Mouse (Mus musculus) embryo, embryonic 10 days (tissue): Measurements from ENCODE around the gene Tmem258.

Experiments
- DNase-seq: peaks from one replicate; pipeline ENCODE4 v3.0.0-alpha.2; 2015; ENCODE audit warnings: low spot score

Tmem258 gene

DNA sequence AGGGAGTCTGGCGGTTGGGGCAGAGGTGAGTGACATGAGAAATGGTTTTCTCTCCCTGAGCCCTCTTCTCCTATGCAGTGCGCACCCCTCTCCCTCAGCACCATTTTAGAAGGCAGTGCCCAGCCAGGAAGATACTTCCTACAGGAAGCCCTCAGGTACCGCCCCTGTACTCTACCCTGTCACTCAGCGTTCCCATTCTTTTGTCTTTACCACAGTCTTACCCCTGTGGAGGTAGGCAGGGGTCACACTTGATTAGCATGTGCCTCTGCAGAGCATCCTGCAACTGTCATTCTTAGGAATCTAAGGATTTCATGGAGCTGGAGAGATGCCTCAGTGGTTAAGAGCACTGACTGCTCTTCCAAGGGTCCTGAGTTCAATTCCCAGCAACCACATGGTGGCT, 19.7 kb downstream of the Tmem258 start:
- DNase-seq: no peak

DNA sequence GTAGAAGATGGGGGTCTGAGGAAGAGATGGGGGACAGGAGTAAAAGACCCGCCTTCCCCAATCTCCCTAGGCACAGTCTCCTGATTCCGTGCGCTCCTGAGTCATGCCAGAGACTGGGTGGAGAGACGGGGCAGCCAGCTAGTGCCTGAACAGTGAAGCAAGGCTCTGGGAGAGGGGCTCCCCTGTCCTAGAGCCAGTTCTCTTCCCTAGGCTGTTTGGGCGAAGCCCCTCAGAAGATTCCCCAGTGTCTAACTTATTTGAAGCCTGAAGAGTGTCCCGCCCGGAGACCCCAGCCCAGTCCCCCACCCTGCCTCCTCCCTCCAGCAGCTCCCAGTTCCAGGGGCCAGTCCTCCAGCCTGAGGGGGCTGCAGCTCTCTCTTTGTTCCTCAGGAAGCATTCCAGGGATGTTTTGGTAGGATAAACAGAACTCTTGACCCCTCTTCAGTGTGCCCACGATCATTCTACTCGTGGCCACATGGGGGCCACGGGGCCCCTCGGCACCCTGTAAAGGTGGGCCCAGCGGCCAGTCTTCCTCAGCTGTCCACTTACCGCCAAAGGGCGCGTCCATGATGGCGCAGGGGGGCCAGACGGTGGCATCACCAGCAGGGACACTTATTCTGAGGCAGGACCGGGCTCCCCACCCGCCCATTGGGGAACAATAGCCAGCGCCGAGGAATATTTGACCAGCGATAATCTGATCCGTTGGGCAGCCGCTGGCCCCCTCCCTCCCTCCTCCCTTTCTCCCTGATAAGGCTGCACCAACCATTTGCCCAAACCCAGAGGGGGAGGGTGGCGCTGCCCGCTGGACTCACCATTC, 21.0 kb downstream of the Tmem258 start:
- peak; percentile 58 for DNase-seq

DNA sequence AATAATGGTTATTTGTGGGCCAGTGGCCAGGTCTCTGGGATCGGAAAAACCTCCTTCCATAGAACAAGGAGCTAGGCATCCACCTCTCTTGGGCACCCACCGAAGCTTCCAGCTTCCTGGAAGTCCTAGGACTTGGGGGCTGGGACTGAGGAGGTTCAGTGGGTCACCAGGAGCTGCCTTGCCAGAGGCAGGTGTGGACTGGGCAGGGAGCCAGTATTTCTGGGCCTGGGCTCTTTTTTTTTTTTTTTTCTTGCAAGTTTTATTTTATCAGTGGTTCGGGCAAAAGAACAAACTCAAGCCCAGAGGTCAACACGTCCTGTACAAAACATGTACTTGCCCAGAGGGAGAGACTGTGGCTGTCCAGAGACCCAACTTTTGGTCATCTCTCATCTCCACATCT, 22.0 kb downstream of the Tmem258 start:
- no peak for DNase-seq

DNA sequence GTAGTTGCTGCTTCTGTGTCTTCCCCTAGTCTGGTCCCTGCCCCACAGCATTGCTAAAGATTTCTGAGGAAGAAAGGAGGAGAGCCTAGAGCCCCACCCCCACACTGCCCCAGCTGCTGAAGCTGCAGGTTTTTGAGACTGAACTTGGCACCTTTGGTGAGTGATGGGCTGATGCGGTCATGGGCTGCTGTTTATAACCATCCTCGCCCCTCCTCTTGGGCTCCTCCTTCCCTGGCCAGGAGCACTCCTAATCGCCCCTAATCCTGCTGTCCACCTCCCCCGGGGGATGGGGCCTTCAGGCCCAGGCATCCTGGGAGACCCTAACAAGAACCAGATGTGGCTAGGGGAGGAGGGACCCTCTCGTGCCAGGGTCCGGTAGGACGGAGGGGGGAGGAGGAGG, 27.2 kb downstream of the Tmem258 start:
- DNase-seq: peak; percentile 73

DNA sequence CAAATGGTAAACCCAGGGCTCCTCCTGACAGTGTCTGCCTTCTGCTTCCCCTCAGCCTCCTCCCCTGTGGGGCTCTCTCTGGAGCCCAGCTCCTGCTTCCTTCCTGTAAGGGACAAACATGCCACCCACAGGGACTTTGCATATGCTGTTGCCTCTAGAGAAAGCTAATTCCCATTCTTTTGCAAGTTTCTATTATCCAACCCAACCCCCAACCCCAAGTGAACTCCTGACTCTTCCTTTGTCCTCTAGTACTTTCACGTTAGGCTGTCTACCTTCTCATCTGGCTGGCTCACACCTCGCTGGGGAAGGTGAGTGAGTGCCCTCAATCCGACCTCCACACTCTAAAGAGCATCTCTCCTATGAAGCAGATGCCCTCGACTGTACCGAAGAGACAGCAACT, 28.1 kb downstream of the Tmem258 start:
- DNase-seq: no peak

DNA sequence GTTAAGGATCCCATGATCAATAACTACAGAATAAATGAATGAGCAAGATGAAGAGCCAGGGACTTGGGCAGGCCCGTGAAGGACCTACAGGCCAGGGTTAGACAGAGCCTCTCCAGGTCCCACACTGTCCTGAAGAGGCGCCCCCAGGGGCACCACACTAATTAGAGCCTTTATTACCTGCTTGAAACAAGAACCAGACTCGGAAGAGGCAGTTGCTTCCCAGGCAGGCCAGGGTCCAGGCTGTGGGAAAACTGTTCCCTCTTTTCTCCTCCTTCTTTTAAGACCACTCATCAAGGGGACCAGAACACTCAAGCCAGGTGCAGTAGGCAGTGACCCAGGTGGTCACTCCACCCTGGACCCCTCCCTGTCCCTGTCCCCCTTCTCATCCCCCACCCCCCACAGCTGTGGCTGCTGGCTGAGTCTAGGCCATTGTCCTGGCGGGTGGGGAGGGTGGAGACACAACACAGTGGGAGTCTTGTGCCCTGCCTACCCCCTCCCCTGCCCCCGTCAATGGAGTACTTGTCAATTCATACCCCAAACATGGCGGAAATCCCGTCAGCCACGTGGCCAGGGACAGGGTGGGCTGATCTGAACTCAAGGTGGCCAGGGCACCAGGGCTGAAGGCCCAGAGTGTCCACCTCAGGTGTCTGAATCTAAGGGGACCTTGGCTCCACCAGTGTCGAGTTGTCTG, 28.7 kb downstream of the Tmem258 start:
- DNase-seq: no peak

DNA sequence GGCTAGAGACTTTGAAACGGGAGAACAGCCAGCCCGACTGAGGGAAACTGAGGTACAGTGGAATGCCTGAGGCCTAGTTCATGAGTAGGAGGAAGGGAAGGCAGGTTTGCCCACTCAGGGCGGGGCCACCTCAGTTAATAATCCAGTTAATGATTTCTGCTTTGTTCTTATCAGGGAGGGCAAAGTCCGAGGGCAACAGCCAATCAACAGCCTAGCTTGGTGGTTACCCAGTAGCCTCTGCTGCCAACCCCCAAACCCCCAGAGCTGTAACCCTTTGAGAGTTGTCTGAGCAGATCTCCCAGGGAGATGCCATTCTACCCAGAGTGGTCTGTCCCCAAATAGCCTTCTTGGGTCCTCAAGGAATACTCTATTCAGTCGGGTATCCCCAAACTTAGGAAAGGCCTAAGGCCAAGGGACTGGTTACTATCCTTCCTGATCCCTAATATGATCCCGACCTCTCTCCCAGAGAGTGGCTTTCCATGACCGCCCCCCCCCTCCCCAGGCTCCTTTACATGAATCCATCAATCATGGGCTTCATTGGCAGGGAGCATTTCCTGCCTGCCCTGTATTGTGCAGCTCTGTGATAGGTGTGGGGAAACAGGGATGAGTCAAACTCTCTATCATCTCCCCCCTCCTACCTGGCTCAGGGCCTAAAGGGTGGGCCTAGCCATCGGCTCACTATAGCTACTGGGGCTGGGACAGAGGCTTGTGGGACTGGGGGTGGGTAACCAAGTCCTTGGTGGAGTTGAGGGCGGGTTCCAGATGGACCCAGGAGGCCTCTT, 32.2 kb downstream of the Tmem258 start:
- no peak for DNase-seq

DNA sequence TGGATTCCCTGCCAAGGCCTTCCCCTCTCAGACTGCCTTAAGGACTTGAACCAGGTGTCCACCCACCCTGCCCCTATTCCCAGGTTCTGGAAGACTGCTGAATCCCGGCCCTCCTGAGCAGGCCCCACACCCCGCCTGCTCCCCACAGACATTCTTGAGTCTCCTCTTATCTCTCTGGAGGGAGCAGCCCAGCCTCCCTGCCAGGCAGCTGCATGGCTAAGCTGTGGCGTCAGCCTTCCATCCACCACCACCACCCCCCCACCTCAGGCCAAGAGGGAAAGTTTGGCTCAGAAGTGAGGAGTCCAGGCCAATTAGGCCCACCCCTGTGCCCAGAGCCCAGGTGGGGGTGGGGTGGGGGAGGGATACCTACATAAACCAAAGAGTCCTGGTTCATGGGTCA, 34.7 kb downstream of the Tmem258 start:
- no peak for DNase-seq

DNA sequence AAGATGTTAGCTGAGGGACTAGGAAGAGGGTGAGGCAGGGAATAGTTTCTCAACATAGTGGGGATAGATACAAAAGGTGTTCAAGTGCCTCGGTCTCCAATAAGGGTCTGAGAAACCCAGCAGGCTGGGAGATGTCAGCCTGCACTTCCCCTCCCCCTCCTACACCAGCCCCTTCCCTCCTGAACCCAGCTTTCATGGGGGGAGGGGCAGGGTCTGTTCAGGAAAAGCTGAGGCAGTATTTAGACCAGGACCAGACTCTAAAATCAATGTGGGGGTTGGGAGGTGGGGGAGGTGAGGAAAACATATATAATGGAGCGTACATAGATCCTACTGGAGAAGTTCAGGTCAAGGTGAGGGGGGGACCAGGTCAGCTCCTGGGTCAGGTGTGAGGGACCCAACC, 35.6 kb downstream of the Tmem258 start:
- peak; percentile 15 for DNase-seq

DNA sequence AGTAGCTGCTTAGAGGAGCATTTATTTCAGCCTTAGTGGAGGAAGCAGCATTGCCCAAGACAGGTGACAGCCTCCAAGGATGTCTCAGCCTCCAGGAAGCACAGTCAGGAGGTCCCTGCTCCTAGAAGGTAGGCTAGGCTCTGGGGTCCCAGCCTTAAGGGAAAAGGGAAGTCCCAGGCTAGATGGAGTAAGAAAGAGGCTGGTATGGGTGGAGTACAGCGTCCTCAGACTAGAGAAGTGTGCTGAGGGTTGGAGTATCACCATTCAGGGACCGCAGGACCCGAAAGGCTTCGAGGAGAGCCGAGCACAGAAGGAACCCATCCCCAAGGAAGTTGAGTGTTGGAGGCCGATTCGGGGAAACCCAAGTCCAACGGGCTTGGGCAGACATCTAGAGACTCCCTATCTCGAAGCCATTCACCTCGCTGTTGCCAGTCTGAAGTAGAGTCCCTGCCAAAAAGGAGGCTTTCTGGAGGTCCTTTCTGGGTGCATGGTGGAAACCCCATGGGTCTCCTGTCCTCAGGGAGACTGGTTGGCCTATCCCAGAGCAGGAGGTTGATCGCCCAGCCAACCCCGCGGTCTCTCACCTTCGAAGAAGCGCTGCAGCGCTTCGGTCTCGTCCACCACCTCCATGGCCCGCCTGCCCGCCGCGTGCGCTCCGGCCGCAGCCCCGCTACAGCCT, 36.3 kb downstream of the Tmem258 start:
- no peak for DNase-seq

DNA sequence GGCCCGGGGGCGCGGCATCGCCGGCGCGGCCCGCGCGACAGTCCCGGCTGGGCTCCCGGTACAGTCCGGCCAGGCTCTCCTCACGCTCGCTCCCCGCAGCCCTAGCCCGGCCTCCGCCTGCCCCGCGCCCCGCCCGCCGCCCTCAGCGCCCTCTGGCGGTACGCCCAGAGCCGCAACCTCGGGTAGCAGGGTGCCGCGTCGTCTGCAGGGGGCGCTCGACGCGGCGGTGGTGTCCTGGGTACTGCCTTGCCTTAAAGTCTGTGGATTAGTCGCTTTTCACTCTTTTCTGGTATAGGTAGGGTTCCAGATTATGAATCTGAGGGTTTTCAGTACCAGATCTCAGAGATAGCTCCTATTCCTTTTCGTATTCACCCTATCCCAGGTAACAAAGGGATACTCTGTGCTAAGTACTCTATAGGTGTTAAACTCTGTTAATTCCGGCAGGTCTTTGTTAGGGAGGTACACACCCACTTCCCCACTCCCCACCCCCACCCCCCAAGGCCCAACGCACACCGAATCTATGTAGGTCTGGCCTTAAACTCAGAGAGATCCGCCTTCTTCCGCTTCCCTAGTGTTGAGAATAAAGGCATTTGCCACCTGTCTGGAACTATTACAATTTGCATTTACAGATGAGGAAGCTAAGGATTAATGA, 37.0 kb downstream of the Tmem258 start, which contains the start of gene Myrf:
Myrf (minus strand) TSS at position 95 of the 652 bp plus-strand sequence.
- DNase-seq: peak; percentile 81

DNA sequence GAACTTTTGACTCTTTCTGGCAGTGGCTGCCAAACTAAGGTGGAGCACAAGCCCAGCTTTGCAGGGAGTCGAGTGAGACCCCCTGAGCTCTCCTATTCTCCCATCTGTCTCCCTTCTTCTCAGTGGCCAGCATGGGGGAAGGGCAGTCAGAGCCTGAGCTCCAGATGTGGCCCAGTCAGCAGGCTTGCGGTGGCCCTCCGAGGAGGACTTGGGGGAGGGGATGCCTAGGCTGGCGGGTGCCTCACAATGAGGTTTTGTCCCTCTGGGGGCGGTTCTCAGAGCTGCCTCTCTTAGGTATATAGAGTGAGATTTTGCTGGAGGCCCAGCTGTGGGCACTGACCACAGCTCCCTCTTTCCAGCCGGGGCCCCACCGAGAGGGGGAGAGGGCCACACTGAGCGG, 39.1 kb downstream of the Tmem258 start:
- peak; percentile 64 for DNase-seq

DNA sequence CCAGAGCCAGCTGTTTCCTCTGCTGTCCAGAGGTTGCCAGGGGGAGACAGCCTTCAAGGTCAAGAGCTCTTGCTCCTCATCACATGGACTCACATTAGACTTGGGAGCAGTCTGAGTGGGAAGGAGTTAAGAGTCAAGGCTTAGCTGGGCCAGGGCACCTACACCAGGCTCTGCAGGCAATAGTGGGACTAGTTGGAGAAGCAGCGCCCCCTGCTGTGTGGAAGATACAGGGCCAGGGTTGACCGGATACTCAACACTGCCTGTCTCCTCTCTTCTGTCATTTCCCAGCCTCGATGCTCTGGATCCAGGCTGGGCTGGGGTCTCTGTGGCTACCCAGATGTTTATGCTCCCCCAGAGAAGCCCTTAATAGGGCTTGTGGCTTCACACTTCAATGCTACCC, 40.4 kb downstream of the Tmem258 start:
- DNase-seq: peak; percentile 81

DNA sequence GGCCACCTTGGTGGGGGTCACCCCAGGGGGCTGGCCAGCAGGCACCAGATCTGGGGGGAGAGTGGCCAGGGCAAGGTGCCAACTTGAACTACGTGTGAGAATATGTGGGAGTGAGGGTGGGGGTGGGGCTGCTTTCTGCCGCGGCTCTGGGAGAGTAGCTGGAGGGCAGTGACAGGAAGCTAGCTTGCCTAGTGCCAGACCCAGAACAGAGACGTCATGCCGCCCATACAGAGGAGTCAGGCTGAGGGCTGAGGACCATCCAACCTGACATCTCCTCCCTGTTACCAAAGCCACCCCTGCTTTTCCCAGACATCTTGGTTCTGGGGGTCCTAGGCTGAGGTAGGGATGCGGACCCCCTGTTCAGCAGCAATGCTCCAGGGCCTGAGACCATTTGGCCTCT, 43.4 kb downstream of the Tmem258 start:
- no peak for DNase-seq

DNA sequence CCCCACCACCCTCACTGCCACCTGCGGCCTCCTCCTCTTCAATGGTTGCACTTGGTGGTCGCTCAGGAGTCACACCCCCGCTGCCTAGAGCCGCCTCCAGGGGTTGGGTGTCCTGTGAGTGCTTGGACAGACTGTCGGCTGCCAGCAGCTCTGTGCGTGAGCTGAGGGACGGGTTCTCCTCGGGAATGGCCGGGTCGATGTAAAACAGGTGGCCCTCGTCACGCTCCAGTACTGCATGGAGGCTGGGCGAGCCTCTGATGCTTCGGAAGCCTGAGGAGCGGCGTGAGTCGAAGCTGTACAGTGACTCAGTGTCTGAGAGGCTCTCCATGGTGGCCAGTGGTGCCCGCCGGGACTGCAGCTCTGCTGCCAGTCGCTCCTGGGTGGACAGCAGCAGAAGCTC, 44.3 kb downstream of the Tmem258 start:
- DNase-seq: peak; percentile 57
